In genomic region chr5:47386750-47387149, GRCm38 (mm10) we compare ENCODE assay signal across 14 mouse cellular contexts.
A peak's percentile ranks its signal among the peaks of the same experiment; 100 is the strongest.
DNase-seq lines count a peak whose midpoint lies in the region; ATAC-seq lines count a peak whose summit lies in the region.
"Had no signal": no experiment of that assay in that cellular context is flagged by ENCODE, and none has a peak within 500 bp of the region (broad histone marks: within the 10 kb centered on the region; RNA-seq: fewer than 3 reads in every experiment).

No protein-coding gene starts in this region.

- no peaks in the 10 kb centered on the region for H3K9me3 ChIP-seq in heart, embryonic 14.5 days (ENCODE audit: control insufficient read depth, low read length)
- H3K9me3 ChIP-seq in kidney, embryonic 15.5 days (replicated peaks): no peaks in the 10 kb centered on the region
- H3K9me3 ChIP-seq: forebrain, embryonic 15.5 days; hindbrain, embryonic 13.5 days had no signal

- no peak overlapping the region for H3K4me2 ChIP-seq in heart, embryonic 14.5 days (ENCODE audit: low read length)
- H3K4me2 ChIP-seq in kidney, embryonic 15.5 days: no peak overlapping the region
- H3K4me2 ChIP-seq: forebrain, embryonic 15.5 days; hindbrain, embryonic 13.5 days had no signal

- no peak overlapping the region for H3K27ac ChIP-seq in heart, embryonic 14.5 days (replicated peaks in 1 of 2; ENCODE audit: control insufficient read depth in 1 of 2, insufficient read depth in 1 of 2, low read depth in 2 of 2, low read length in 2 of 2)
- no peak overlapping the region for H3K27ac ChIP-seq in kidney, embryonic 15.5 days
- H3K27ac ChIP-seq: forebrain, embryonic 15.5 days; hindbrain, embryonic 13.5 days; hindbrain, postnatal 0 days had no signal

- H3K4me3 ChIP-seq in heart, embryonic 14.5 days (ENCODE audit: control insufficient read depth in 1 of 2, insufficient read depth in 1 of 2, low read depth in 1 of 2, low read length in 2 of 2): no peak overlapping the region
- H3K4me3 ChIP-seq in kidney, embryonic 15.5 days (replicated peaks): no peak overlapping the region
- H3K4me3 ChIP-seq: forebrain, embryonic 15.5 days; hindbrain, embryonic 13.5 days had no signal

- no peak for DNase-seq in heart, postnatal 25 days (ENCODE audit: low spot score)
- DNase-seq in kidney, postnatal 14 days: no peak
- DNase-seq in lung, postnatal 36 days: peak; percentile 3
- no peak for DNase-seq in lung, postnatal 25 days (ENCODE audit: low spot score)
- DNase-seq: adrenal gland, adult 8-10 months; adrenal gland, postnatal 36 days; cerebellum, adult 2 months; cerebellum, postnatal 10 days; gastrocnemius, postnatal 36 days had no signal

- H3K27me3 ChIP-seq in heart, embryonic 14.5 days (ENCODE audit: control insufficient read depth, insufficient read depth, low read length): no peaks in the 10 kb centered on the region
- H3K27me3 ChIP-seq in kidney, embryonic 15.5 days: no peaks in the 10 kb centered on the region
- H3K27me3 ChIP-seq: forebrain, embryonic 15.5 days; hindbrain, embryonic 13.5 days had no signal

- H3K4me1 ChIP-seq in heart, embryonic 14.5 days (ENCODE audit: control insufficient read depth in 2 of 2, insufficient read depth in 2 of 2, low read length in 2 of 2): no peaks in the 10 kb centered on the region
- H3K4me1 ChIP-seq in kidney, embryonic 15.5 days: no peaks in the 10 kb centered on the region
- H3K4me1 ChIP-seq: forebrain, embryonic 15.5 days; hindbrain, embryonic 13.5 days had no signal

- ATAC-seq in heart, embryonic 14.5 days (ENCODE audit: insufficient number of reproducible peaks, insufficient read depth, low FRiP score, low read depth): peak; percentile 64; the same call in 1 of the 2 replicates
- ATAC-seq in kidney, embryonic 15.5 days (replicated peaks; ENCODE audit: low FRiP score): peak; percentile 64
- ATAC-seq: forebrain, embryonic 15.5 days; hindbrain, postnatal 0 days had no signal

- H3K36me3 ChIP-seq in heart, embryonic 14.5 days (ENCODE audit: control insufficient read depth, insufficient read depth, low read length): no peaks in the 10 kb centered on the region
- no peaks in the 10 kb centered on the region for H3K36me3 ChIP-seq in kidney, embryonic 15.5 days
- H3K36me3 ChIP-seq: forebrain, embryonic 15.5 days; hindbrain, embryonic 13.5 days had no signal

- intact Hi-C loops in heart, postnatal 25 days (cut with DNase I): no loop called here

- no peak overlapping the region for H3K9ac ChIP-seq in heart, embryonic 14.5 days (ENCODE audit: low read length)
- H3K9ac ChIP-seq in kidney, embryonic 15.5 days: no peak overlapping the region
- H3K9ac ChIP-seq: forebrain, embryonic 15.5 days; hindbrain, embryonic 13.5 days had no signal

- 47% methylated on average over 5 of the region's 5 CpGs for WGBS in heart, embryonic 14.5 days
- 37% methylated on average over 5 of the region's 5 CpGs for WGBS in kidney, embryonic 15.5 days
